Mouse (Mus musculus): ENCODE results near the gene Ssh2. TPM values are rescaled to one million over a fixed set of nuclear protein-coding genes. Genes with fewer than 3 reads are reported as not detected.

Ssh2 gene
- 17.1 and 18.1 TPM in 2 replicates for polyA plus RNA-seq (2016; fragmentation: Nextera tagmentation; extraction: Ambion mirVana)

DNA sequence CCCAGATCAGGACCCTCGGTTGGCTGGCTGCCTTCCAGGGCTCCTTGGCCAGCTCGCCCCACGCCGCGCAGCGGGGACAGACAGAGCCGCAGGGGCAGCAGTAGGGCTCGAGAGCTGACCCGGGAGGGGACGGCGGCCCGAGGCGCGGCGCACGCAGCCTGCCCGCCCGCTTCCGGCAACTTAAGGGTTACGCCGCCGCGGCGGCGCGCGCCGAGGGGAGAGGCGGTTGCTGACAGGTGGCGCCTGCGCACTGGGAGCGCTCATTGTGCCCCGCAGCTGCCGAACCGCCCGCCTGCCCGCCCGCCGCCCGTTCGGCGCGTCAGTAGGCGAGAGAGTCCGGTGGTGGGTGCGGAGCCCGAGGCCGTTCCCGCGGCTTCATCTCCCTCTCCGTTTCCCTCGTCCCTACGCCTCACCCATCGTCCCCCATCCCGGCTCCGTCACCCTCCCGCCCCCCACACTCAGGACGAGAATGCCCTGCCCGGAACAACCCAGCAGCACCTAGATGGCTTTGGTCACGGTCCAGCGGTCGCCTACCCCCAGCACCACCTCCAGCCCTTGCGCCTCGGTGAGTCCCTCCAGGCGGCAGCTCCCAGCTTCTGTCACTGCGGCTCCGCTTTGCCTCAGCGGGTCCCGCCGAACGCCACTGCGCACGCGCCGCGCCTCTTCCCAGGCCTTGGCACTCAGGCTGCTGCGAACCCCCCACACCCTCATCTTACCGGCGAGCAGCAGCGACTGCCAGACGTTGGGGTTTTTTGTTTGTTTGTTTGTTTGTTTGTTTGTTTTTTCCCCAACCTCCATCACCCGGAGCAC is at the start of gene Ssh2:
TSS of gene Ssh2 (plus strand) at position 337 of the 810 bp plus-strand sequence.
- Histone ChIP-seq H3K4me1 (peaks cover 20% of the 10 kb centered on the region), H3K36me3 (no peaks in the 10 kb centered on the region), H3K9ac (peak within 1 kb of the TSS; percentile 92), H3K27me3 (no peaks in the 10 kb centered on the region), H3K9me3 (replicated peaks) (no peaks in the 10 kb centered on the region), H3K4me2 (replicated peaks) (peak within 1 kb of the TSS; percentile 87), H3K4me3 (peak within 1 kb of the TSS; percentile 82), H3K27ac (peak within 1 kb of the TSS; percentile 99)
- WGBS, result under 1% methylated on average over 70 of the region's 82 CpGs
- ATAC-seq (ENCODE audit: low FRiP score), result peak; percentile 90

DNA sequence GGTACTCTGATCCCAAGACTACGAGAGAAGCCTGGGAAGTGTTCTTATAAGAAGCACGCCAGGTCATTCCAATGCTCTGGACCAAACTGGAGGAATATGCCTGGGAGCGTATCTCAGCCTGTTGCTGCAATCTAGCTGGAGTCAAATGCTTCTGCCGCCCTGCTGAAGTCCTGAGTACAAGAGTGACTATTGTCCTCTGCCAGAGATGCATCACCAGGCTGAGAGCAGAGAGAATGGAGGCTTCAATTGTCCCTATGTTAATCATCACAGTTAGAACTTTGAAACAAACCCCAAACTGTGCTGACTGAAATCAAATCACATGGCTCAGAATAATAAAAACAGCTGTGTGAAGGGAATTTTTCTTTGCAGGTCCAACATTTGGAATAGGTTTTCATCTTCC is 42.4 kb upstream of the Ssh2 start:
- H3K9ac ChIP-seq, result no peak overlapping the region
- no peak overlapping the region for H3K4me2 ChIP-seq (replicated peaks)
- H3K4me1 ChIP-seq, result peaks cover 3% of the 10 kb centered on the region; the same call in 1 of the 2 replicates
- H3K36me3 ChIP-seq, result no peaks in the 10 kb centered on the region
- H3K9me3 ChIP-seq (replicated peaks), result no peaks in the 10 kb centered on the region
- no peak overlapping the region for H3K4me3 ChIP-seq
- WGBS, result 32% methylated on average over 4 of the region's 4 CpGs
- no peak for ATAC-seq (ENCODE audit: low FRiP score)
- H3K27ac ChIP-seq, result no peak overlapping the region
- H3K27me3 ChIP-seq, result no peaks in the 10 kb centered on the region

DNA sequence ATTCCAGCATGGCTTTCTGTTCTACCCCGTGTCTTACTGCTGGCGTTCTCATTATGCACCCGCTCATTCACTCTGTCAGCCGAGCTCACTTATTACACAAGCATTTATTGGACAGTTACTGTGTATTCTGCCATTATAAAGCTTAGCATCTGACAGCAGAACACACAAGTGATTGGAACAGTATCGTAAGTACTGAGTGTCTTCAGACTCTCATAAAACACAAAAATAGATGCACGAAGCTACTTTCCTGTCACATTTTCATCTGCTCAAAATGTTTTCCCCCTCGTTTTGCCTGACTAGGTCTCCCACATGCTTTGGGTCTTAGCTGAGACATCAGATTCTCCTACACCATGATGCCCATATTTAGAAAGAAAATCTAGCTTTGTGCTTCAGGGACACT is 41.6 kb upstream of the Ssh2 start:
- Histone ChIP-seq H3K4me3 (no peak overlapping the region), H3K9me3 (replicated peaks) (no peaks in the 10 kb centered on the region), H3K27ac (no peak overlapping the region), H3K9ac (no peak overlapping the region), H3K36me3 (no peaks in the 10 kb centered on the region), H3K4me1 (peaks cover 3% of the 10 kb centered on the region; the same call in 1 of the 2 replicates), H3K4me2 (replicated peaks) (no peak overlapping the region), H3K27me3 (no peaks in the 10 kb centered on the region)
- WGBS, result 73% methylated on average over 7 of the region's 7 CpGs
- ATAC-seq (ENCODE audit: low FRiP score), result no peak

DNA sequence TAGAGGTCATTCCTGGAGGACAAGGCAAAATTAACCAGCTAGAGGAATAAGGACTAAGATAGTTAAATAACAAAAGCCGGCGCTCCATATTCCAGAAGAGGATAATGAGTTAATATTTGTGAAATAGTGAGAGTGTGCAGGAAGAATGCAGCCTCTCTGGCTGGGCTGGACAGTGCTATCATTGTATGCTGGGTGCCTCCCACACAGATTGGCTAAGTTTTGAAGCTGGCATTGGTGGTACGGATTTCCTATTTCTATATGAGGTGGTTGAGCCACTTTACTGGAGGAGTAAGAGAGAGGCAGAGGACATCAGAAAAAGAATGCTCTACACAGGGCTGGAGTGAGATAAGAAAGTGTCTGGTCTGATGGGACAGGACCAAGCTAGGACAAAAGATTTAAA is 36.3 kb upstream of the Ssh2 start:
- Histone ChIP-seq H3K27me3 (no peaks in the 10 kb centered on the region), H3K9ac (no peak overlapping the region), H3K4me1 (no peaks in the 10 kb centered on the region), H3K36me3 (no peaks in the 10 kb centered on the region), H3K4me2 (replicated peaks) (no peak overlapping the region), H3K9me3 (replicated peaks) (no peaks in the 10 kb centered on the region), H3K4me3 (no peak overlapping the region), H3K27ac (no peak overlapping the region)
- ATAC-seq (ENCODE audit: low FRiP score), result no peak
- 89% methylated on average over 3 of the region's 3 CpGs for WGBS

DNA sequence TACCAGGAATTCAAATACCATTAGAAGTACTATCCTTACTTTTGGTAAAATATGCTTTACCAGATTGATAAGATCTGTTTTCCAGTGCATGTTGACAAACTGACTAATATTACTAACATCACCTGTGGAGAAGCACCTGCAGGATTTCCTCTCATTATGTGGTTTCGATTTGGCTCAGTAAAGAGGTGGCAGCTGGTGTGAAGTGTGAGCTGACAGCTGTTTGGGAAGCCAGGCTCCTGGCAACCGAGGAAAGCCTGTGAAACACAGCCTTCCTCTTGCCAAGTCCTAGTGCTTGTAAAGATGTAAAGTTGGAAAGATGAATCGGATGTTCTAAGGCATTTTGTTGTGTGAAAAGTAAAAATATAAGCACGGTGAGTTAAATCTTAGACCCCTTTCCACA is 35.2 kb upstream of the Ssh2 start:
- WGBS, result 66% methylated on average over 4 of the region's 4 CpGs
- ATAC-seq (ENCODE audit: low FRiP score), result no peak

DNA sequence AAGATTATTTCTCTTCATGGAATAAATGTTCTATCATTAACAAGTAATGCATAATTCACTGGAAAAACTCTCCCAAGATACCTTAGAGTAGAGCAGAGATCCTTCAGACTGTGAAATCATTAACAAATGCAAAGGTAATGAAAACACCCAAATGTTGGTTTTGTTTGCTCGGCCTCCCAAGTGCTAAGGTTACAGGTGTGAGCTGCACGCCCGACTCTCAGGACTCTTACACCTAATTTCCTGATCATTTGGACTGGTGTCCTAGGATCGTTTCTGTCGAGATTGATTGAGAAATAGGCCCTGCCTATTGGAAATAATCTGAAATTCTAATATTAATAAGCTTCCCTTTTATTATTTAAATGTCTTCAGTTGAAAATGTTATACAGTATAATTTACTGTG is 34.6 kb upstream of the Ssh2 start:
- H3K4me3 ChIP-seq, result no peak overlapping the region
- H3K4me2 ChIP-seq (replicated peaks), result no peak overlapping the region
- 81% methylated on average over 5 of the region's 5 CpGs for WGBS
- no peak overlapping the region for H3K9ac ChIP-seq
- no peak for ATAC-seq (ENCODE audit: low FRiP score)
- no peaks in the 10 kb centered on the region for H3K4me1 ChIP-seq
- no peaks in the 10 kb centered on the region for H3K9me3 ChIP-seq (replicated peaks)
- no peaks in the 10 kb centered on the region for H3K27me3 ChIP-seq
- no peak overlapping the region for H3K27ac ChIP-seq
- no peaks in the 10 kb centered on the region for H3K36me3 ChIP-seq

More for the DNA sequence above, 35.2 kb upstream of the Ssh2 start:
- H3K9me3 ChIP-seq (replicated peaks), result no peaks in the 10 kb centered on the region
- H3K4me1 ChIP-seq, result no peaks in the 10 kb centered on the region
- H3K4me2 ChIP-seq (replicated peaks), result no peak overlapping the region
- H3K27ac ChIP-seq, result no peak overlapping the region
- no peak overlapping the region for H3K4me3 ChIP-seq
- no peaks in the 10 kb centered on the region for H3K27me3 ChIP-seq
- no peaks in the 10 kb centered on the region for H3K36me3 ChIP-seq
- no peak overlapping the region for H3K9ac ChIP-seq

DNA sequence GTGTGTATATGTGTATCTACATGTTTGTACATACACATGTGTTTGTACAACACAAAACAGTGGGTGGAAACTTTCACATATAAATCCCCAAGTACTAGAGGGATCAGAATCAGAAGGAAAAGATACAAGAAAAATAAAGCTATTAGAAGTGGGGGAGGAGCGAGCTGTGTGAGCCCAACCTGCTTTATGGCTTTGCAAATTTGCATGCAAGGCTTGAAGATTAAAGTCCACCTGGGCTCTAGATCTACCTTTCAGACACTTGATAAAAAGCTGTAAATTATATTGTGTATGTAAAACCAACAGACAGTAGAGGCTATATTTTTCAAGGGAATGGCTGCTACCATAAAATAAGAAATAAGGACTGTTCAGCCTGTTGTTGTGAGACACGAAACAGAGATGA is 34.0 kb upstream of the Ssh2 start:
- Histone ChIP-seq H3K4me2 (replicated peaks) (no peak overlapping the region), H3K9me3 (replicated peaks) (no peaks in the 10 kb centered on the region), H3K9ac (no peak overlapping the region), H3K4me3 (no peak overlapping the region), H3K27ac (no peak overlapping the region), H3K4me1 (no peaks in the 10 kb centered on the region), H3K27me3 (no peaks in the 10 kb centered on the region), H3K36me3 (no peaks in the 10 kb centered on the region)
- no peak for ATAC-seq (ENCODE audit: low FRiP score)
- 82% methylated on average over 2 of the region's 2 CpGs for WGBS

DNA sequence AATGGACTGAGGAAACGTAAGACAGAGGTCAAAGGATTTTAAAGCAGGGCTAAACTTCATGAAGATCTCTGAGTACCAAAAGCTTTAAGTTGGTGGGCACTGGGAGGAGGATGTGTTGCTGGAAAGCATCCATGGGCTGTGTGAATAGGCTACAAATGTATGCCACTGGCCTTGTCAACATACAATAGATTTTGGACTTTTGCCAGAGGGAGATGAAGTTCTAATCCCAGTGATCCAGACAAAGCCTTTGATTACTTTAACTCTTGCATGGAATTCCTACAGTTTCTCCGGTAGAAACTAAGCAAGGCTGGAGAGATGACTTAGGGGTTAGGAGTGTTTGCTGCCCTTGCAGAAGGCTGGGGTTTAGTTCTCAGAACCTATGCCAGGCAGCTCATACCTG is 33.5 kb upstream of the Ssh2 start:
- Histone ChIP-seq H3K27ac (no peak overlapping the region), H3K4me2 (replicated peaks) (no peak overlapping the region), H3K9ac (no peak overlapping the region), H3K4me1 (no peaks in the 10 kb centered on the region), H3K4me3 (no peak overlapping the region), H3K36me3 (no peaks in the 10 kb centered on the region), H3K27me3 (no peaks in the 10 kb centered on the region), H3K9me3 (replicated peaks) (no peaks in the 10 kb centered on the region)
- ATAC-seq (ENCODE audit: low FRiP score), result no peak
- 67% methylated on average over 2 of the region's 2 CpGs for WGBS

DNA sequence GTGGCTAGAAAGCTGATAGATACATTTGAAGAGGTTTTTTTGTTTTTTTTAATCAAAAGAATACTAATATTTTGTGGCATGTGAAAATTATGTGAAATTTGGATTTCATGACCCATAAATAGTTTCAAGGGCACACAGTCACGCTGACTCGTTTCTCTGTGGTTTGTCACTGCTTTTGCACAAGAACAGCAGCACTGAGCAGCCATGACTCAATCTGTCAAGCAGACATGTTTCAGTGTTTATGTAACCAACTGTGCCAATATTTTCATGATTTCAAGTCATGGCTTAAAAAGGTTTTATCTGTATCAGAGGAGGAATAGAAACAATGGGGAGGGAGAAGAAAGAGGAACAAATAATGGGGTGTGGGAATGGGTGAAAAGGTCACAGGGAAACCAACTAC is 31.2 kb upstream of the Ssh2 start:
- H3K4me2 ChIP-seq (replicated peaks), result no peak overlapping the region
- no peak for ATAC-seq (ENCODE audit: low FRiP score)
- no peak overlapping the region for H3K9ac ChIP-seq
- no peaks in the 10 kb centered on the region for H3K9me3 ChIP-seq (replicated peaks)
- H3K27me3 ChIP-seq, result no peaks in the 10 kb centered on the region
- no peaks in the 10 kb centered on the region for H3K36me3 ChIP-seq
- no peak overlapping the region for H3K27ac ChIP-seq
- WGBS, result 67% methylated on average over 2 of the region's 2 CpGs
- H3K4me1 ChIP-seq, result no peaks in the 10 kb centered on the region
- no peak overlapping the region for H3K4me3 ChIP-seq

DNA sequence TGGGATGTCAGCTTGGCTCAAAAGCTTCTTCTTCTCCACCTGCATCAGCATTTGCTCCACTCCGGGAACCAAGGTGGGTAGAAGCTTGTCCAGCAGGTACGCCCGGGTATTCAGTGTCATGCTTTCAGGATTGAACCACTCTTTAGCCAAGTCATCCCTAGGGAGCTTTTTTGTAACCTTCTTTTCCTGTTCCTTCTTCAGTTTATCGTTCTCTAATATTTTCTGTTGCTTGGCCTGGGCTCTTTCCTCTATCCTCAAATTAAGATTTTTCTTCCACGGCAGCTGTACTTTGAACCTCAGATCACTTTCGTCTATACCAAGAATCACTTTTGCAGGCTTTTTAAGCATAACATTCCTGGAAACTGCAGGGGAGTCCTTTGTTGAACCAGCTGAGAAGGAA is 27.2 kb upstream of the Ssh2 start, which contains the start of gene Efcab5:
TSS of gene Efcab5 (minus strand) at position 101 of the 400 bp plus-strand sequence.
- Histone ChIP-seq H3K4me3 (no peak within 1 kb of the TSS), H3K36me3 (no peaks in the 10 kb centered on the region), H3K27me3 (no peaks in the 10 kb centered on the region), H3K4me1 (0 out of 2 replicates have a peak, but pooled peaks cover 4% of the 10 kb centered on the region), H3K9me3 (replicated peaks) (no peaks in the 10 kb centered on the region), H3K27ac (no peak within 1 kb of the TSS), H3K4me2 (replicated peaks) (no peak within 1 kb of the TSS), H3K9ac (no peak within 1 kb of the TSS)
- ATAC-seq (ENCODE audit: low FRiP score), result no peak
- WGBS, result 86% methylated on average over 6 of the region's 6 CpGs

DNA sequence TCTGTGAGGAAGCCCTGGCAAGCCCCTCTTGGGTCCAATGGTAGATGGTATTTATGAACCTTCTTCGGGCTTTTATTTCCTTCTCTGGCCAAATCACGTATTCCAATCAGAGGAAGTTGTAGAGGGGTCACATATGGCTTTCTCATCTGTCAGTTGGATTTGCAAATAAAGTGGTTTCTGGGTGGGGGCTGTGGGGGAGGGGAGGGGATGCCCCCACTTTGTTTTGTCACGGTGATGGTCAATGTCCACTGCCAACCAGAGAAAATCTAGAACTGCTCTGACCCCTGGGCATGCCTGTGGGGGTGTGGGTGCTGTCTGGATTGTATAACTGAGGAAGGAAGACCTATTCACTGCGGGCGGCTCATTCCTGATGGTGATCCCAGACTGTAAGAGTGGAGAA is 22.7 kb upstream of the Ssh2 start:
- WGBS, result 65% methylated on average over 5 of the region's 5 CpGs

DNA sequence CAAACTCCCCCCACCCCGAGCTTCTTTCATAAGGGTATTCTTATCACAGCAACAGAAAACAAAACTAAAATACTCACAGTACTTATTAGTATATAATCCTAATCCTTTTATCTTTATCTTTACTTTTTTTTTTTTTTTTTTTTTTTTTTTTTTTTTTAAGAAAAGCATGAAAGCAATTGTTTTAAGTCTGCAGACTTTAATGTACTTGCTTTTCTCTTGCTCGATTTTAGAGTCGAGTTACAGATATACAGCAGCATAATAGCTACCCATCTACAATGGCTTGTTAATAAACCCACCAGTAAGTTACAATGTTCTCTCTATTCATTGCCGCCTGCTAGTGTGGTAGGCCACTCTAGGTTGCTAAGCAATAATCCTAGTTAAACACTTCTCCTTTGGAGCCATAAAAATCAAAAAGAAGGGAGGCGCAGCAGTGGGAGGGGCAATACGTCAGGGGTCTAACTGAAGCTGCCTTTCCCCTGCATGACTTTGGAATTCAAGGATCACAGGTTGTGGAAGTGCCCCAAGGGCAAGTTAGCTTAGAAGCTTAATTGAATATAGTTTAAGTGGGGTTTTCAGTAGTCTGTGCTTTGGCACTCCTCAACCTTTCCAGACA is 22.0 kb upstream of the Ssh2 start:
- H3K9ac ChIP-seq, result no peak overlapping the region
- no peak overlapping the region for H3K4me2 ChIP-seq (replicated peaks)
- no peak for ATAC-seq (ENCODE audit: low FRiP score)
- H3K27me3 ChIP-seq, result no peaks in the 10 kb centered on the region
- no peak overlapping the region for H3K27ac ChIP-seq
- WGBS, result 43% methylated on average over 6 of the region's 6 CpGs
- H3K4me3 ChIP-seq, result no peak overlapping the region
- no peaks in the 10 kb centered on the region for H3K36me3 ChIP-seq
- no peaks in the 10 kb centered on the region for H3K9me3 ChIP-seq (replicated peaks)
- 0 out of 2 replicates have a peak, but pooled peaks cover 4% of the 10 kb centered on the region for H3K4me1 ChIP-seq

More for the DNA sequence above, 22.7 kb upstream of the Ssh2 start:
- Histone ChIP-seq H3K9me3 (replicated peaks) (no peaks in the 10 kb centered on the region), H3K9ac (no peak overlapping the region), H3K4me2 (replicated peaks) (no peak overlapping the region), H3K4me3 (no peak overlapping the region), H3K36me3 (no peaks in the 10 kb centered on the region), H3K27me3 (no peaks in the 10 kb centered on the region), H3K4me1 (0 out of 2 replicates have a peak, but pooled peaks cover 4% of the 10 kb centered on the region), H3K27ac (no peak overlapping the region)
- ATAC-seq (ENCODE audit: low FRiP score), result no peak
